Mouse (Mus musculus): ENCODE measurements around the gene Zfp385c.
A peak's percentile ranks its signal among the peaks of the same experiment; 100 is the strongest.

The Zfp385c gene

GRCm38 (mm10) chr11:100692164-100692616 is at the start of gene Zfp385c:
Gene Zfp385c (minus strand): TSS chr11:100692455.
- no peak for DNase-seq (ENCODE audit: low spot score)

GRCm38 (mm10) chr11:100741348-100741747 is 49.1 kb upstream of the Zfp385c start:
- no peak for DNase-seq (ENCODE audit: low spot score)

GRCm38 (mm10) chr11:100738749-100739148 is 46.5 kb upstream of the Zfp385c start:
- DNase-seq (ENCODE audit: low spot score), result no peak

GRCm38 (mm10) chr11:100738066-100738604 is 45.9 kb upstream of the Zfp385c start, which contains the start of gene Rab5c:
Gene Rab5c (minus strand): TSS chr11:100738215.
- DNase-seq (ENCODE audit: low spot score), result peak; percentile 99

GRCm38 (mm10) chr11:100737105-100737733 is 45.0 kb upstream of the Zfp385c start:
- no peak for DNase-seq (ENCODE audit: low spot score)

- no peak for DNase-seq (ENCODE audit: low spot score)
Observed at GRCm38 (mm10) chr11:100736746-100737080, 44.5 kb upstream of the Zfp385c start.

GRCm38 (mm10) chr11:100735954-100736745 is 43.9 kb upstream of the Zfp385c start:
- DNase-seq (ENCODE audit: low spot score), result no peak

- no peak for DNase-seq (ENCODE audit: low spot score)
Observed at GRCm38 (mm10) chr11:100735134-100735865, 43.0 kb upstream of the Zfp385c start.

GRCm38 (mm10) chr11:100730477-100731205 is 38.4 kb upstream of the Zfp385c start:
- DNase-seq (ENCODE audit: low spot score), result no peak

- DNase-seq (ENCODE audit: low spot score), result no peak
Observed at GRCm38 (mm10) chr11:100729976-100730375, 37.7 kb upstream of the Zfp385c start.

- no peak for DNase-seq (ENCODE audit: low spot score)
Observed at GRCm38 (mm10) chr11:100728601-100729000, 36.3 kb upstream of the Zfp385c start.

- DNase-seq (ENCODE audit: low spot score), result no peak
Observed at GRCm38 (mm10) chr11:100727201-100727600, 34.9 kb upstream of the Zfp385c start.

- DNase-seq (ENCODE audit: low spot score), result no peak
Observed at GRCm38 (mm10) chr11:100724919-100725512, 32.8 kb upstream of the Zfp385c start.

- DNase-seq (ENCODE audit: low spot score), result no peak
Observed at GRCm38 (mm10) chr11:100722493-100723028, 30.3 kb upstream of the Zfp385c start.

- no peak for DNase-seq (ENCODE audit: low spot score)
Observed at GRCm38 (mm10) chr11:100721776-100722492, 29.7 kb upstream of the Zfp385c start.

GRCm38 (mm10) chr11:100721254-100721653 is 29.0 kb upstream of the Zfp385c start:
- DNase-seq (ENCODE audit: low spot score), result no peak

GRCm38 (mm10) chr11:100720345-100720744 is 28.1 kb upstream of the Zfp385c start:
- no peak for DNase-seq (ENCODE audit: low spot score)

- no peak for DNase-seq (ENCODE audit: low spot score)
Observed at GRCm38 (mm10) chr11:100719893-100720292, 27.6 kb upstream of the Zfp385c start.

GRCm38 (mm10) chr11:100719312-100719711 is 27.1 kb upstream of the Zfp385c start:
- no peak for DNase-seq (ENCODE audit: low spot score)

GRCm38 (mm10) chr11:100718866-100719265 is 26.6 kb upstream of the Zfp385c start:
- DNase-seq (ENCODE audit: low spot score), result no peak

Data from retina, embryonic 14.5 days (tissue).